Mouse (Mus musculus): ENCODE results near the gene Klf11. TPM values are rescaled to one million over a fixed set of nuclear protein-coding genes. Genes with fewer than 3 reads are reported as not detected.
"Not testable (repeated sequence)": the region's sequence is repeated elsewhere in the genome, so short reads cannot be mapped to it uniquely, and the experiment has no call there.

Klf11 gene
- polyA plus RNA-seq, 1 experiment from 2014 or later, result 9.2 TPM

DNA sequence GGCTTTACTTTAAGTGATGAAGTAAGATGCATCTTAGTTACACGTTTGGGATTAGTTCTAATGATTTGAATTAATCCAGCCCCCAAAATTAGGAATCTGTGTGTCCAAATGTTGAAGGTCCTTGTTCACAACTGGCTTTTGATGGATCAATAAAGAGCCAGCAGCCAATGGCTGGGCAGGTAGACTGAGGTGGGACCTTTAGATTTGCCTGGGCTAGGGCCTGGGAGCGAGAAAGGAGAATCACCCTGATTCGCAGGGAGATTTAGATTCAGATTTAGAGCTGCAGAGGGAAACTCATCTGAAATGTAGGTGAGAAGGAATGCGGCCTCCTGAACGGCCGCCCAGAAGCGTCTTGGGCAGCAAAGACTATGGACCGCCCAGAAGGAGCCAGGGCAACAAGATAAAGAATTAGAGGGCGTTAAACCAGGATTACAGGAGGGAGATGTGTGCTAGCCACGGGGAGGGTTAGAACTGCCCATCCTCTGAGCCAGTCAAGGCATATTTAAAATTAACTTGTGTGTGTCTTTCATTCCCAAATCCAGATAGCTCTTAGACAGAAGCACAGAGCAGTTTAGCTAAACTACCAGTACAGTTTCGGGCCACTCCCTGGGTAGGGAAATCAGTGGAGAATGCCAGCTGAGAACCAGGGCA is 35.7 kb downstream of the Klf11 start:
- Histone ChIP-seq H3K27me3 (replicated peaks) (peaks cover 53% of the 10 kb centered on the region), H3K4me3 (no peak overlapping the region), H3K9me3 (replicated peaks) (no peaks in the 10 kb centered on the region), H3K4me2 (0 out of 2 replicates have a peak overlapping the region, but pooled peaks have one; percentile 0), H3K9ac (no peak overlapping the region), H3K36me3 (no peaks in the 10 kb centered on the region), H3K27ac (peak overlapping the region; percentile 64), H3K4me1 (peaks cover 6% of the 10 kb centered on the region)
- 54% methylated on average over 11 of the region's 11 CpGs for WGBS (ENCODE audit: insufficient replicate concordance)
- ATAC-seq, result no peak

GRCm38 (mm10) chr12:24690351-24690750 is 39.3 kb downstream of the Klf11 start:
- peaks cover 19% of the 10 kb centered on the region for H3K27me3 ChIP-seq (replicated peaks)
- no peaks in the 10 kb centered on the region for H3K36me3 ChIP-seq
- no peak overlapping the region for H3K4me2 ChIP-seq
- ATAC-seq, result no peak
- H3K9me3 ChIP-seq (replicated peaks), result no peaks in the 10 kb centered on the region
- 72% methylated on average over 3 of the region's 3 CpGs for WGBS (ENCODE audit: insufficient replicate concordance)
- no peak overlapping the region for H3K4me3 ChIP-seq
- H3K9ac ChIP-seq, result no peak overlapping the region
- H3K27ac ChIP-seq, result no peak overlapping the region
- no peaks in the 10 kb centered on the region for H3K4me1 ChIP-seq

DNA sequence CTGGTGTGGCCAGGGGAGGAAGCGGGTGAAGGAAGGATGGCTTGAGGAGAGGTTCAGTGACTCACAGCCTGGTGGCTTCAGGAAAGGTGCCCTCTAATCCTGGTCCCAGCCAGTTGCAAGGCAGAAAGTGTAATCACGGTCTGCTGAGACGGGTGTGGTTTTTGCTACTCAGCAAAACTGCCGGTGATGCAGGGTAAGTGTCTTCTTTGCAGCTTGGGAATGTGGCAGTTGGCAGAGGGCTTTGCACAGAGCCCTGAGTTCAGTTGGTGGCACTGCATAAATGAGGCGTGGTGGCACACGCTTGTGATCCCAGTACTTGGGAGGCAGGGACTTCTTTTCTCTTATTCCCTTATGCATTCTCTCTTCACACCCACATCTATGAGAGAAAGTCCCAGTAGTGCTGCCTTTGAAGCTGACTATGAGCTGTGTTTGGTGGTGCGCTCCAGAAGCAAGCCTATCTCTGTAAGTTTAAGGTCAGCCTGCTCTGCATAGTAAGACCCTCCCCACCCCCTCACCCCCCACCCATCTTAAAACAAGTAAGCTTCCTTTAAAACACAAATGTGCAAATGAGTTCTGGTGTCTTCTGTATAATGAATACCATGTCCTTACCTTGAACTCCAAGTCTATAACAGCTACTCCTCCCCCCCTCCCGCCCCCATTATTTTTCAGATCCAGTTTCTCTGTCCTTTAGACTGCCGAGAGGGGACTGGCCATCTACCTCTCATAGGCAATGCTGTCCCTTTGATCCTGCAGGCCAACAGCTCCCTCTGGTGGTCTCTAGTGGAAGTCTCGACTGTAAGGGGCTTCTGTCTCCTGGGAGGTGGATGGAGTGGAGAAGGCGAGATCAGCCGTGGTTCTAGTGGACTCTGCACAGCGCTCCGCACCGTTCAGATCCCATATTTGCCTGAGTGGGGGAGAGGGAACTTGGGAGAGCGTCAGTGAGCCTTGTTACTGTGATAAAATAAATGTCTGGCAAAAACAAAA is 45.7 kb downstream of the Klf11 start:
- WGBS (ENCODE audit: insufficient replicate concordance), result 29% methylated on average over 16 of the region's 16 CpGs
- Histone ChIP-seq H3K9me3 (replicated peaks) (no peaks in the 10 kb centered on the region), H3K36me3 (no peaks in the 10 kb centered on the region), H3K4me2 (peak overlapping the region; percentile 15; the same call in 1 of the 2 replicates), H3K4me3 (no peak overlapping the region), H3K27ac (no peak overlapping the region), H3K9ac (no peak overlapping the region), H3K4me1 (peaks cover 4% of the 10 kb centered on the region; the same call in 1 of the 2 replicates), H3K27me3 (replicated peaks) (peaks cover 10% of the 10 kb centered on the region; the same call in 1 of the 2 replicates)
- peak; percentile 78 for ATAC-seq

DNA sequence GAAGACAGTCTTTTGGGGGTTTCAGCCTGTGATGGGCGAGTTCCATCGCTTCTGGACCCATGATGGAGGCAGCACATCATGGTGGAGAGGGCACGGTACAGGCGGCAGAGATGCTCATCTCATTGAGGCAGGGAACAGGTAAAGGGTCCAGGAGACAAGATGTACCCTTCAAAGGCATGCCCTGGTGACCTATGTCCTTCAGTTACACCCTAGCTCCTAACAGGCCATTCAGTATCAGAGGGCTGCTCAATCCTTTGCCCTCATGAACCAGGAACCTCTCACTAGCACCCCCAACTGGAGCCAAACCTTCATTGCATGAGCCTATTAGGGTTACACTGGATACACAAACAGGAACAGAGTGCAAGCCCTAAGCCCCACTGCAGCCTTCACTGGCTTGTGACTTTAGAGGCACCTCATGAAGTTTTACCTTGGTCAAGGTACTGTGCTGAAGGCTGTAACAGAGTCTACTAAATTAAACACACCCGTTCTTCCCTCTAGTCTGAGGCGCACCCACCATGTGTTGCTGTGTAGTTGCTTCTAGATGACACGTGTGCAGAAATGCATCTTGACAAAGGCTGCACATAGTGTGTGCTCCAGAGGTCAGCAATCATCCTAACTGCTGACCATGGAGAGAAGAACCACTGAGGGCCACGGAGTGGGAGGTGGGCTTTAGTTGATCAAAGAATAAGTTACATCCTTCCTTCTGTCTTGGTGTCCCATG is 46.6 kb downstream of the Klf11 start:
- Histone ChIP-seq H3K9ac (no peak overlapping the region), H3K9me3 (replicated peaks) (no peaks in the 10 kb centered on the region), H3K4me3 (no peak overlapping the region), H3K4me1 (peaks cover 9% of the 10 kb centered on the region), H3K27me3 (replicated peaks) (peaks cover 10% of the 10 kb centered on the region; the same call in 1 of the 2 replicates), H3K27ac (no peak overlapping the region), H3K4me2 (peak overlapping the region; percentile 15; the same call in 1 of the 2 replicates), H3K36me3 (no peaks in the 10 kb centered on the region)
- ATAC-seq, result peak; percentile 62
- 51% methylated on average over 8 of the region's 8 CpGs for WGBS (ENCODE audit: insufficient replicate concordance)

DNA sequence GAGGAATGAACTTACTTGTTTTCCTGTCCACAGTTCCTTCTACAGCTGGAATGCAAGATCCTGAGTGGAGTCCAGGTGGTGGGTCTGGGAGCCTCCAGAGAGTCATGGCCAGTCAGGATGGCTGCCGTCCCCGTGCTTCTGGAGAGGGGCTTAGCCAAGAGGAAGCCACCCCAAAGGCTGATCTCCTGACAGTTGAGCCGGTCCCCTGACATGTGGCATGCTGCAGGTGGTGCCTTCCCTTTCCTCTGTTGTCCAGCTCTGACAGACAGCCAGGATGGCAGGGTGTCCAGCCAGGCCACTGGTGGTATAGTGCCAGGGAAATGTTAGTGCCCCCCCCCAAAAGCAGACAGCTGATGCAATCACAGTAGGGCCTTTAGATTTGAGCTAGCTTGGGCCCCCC is 47.4 kb downstream of the Klf11 start:
- H3K4me3 ChIP-seq, result no peak overlapping the region
- 61% methylated on average over 3 of the region's 3 CpGs for WGBS (ENCODE audit: insufficient replicate concordance)
- no peak overlapping the region for H3K4me2 ChIP-seq
- peaks cover 18% of the 10 kb centered on the region for H3K4me1 ChIP-seq
- no peak for ATAC-seq
- no peak overlapping the region for H3K9ac ChIP-seq
- no peak overlapping the region for H3K27ac ChIP-seq
- peaks cover 10% of the 10 kb centered on the region; the same call in 1 of the 2 replicates for H3K27me3 ChIP-seq (replicated peaks)
- no peaks in the 10 kb centered on the region for H3K9me3 ChIP-seq (replicated peaks)
- H3K36me3 ChIP-seq, result no peaks in the 10 kb centered on the region

DNA sequence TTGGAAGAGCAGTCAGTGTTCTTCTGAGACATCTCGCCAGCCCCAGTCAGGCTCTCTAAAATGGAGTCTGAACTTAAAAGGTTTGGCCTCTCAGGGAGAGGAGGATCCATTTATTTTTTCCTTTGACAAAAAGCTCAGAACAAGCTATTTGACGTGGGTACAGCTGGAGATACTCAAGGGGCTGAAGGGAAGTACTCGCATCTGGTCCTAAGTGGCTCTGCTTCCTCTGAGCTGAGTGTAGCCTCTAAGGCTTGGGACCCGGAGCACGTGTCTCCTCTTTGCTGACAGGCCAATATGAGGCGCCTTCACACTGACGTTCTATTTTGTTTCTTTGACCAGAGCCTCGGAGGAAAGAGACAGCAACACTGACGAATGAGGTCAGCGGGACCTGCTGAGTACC is 48.5 kb downstream of the Klf11 start:
- 68% methylated on average over 10 of the region's 10 CpGs for WGBS (ENCODE audit: insufficient replicate concordance)
- no peak for ATAC-seq
- H3K27ac ChIP-seq, result no peak overlapping the region
- no peak overlapping the region for H3K4me3 ChIP-seq
- H3K9ac ChIP-seq, result no peak overlapping the region
- H3K9me3 ChIP-seq (replicated peaks), result no peaks in the 10 kb centered on the region
- H3K4me2 ChIP-seq, result no peak overlapping the region
- peaks cover 10% of the 10 kb centered on the region; the same call in 1 of the 2 replicates for H3K27me3 ChIP-seq (replicated peaks)
- H3K36me3 ChIP-seq, result no peaks in the 10 kb centered on the region
- H3K4me1 ChIP-seq, result peaks cover 28% of the 10 kb centered on the region

DNA sequence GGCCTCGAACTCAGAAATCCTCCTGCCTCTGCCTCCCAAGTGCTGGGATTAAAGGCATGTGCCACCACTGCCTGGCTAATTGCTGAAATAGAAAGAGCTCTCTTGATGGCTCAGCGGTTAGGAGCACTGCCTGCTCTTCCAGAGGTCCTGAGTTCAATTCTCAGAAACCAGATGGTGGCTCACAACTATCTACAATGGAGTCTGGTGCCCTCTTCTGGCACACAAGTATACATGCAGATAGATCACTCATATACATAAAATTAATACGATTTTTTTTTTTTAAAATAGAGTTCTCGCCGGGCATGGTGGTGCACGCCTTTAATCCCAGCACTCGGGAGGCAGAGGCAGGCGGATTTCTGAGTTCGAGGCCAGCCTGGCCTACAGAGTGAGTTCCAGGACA is 50.5 kb downstream of the Klf11 start:
- H3K4me2 ChIP-seq; H3K27ac ChIP-seq; H3K9ac ChIP-seq; H3K9me3 ChIP-seq (replicated peaks); ATAC-seq; H3K36me3 ChIP-seq; H3K27me3 ChIP-seq (replicated peaks); H3K4me3 ChIP-seq: not testable (repeated sequence)
- 71% methylated on average over 9 of the region's 9 CpGs for WGBS (ENCODE audit: insufficient replicate concordance)
- peaks cover 48% of the 10 kb centered on the region for H3K4me1 ChIP-seq

GRCm38 (mm10) chr12:24703013-24703412 is 51.9 kb downstream of the Klf11 start:
- H3K4me2 ChIP-seq, result peak overlapping the region; percentile 34
- peak overlapping the region; percentile 50 for H3K9ac ChIP-seq
- no peak overlapping the region for H3K4me3 ChIP-seq
- no peaks in the 10 kb centered on the region for H3K36me3 ChIP-seq
- H3K9me3 ChIP-seq (replicated peaks), result no peaks in the 10 kb centered on the region
- H3K4me1 ChIP-seq, result peaks cover 55% of the 10 kb centered on the region
- 59% methylated on average over 3 of the region's 3 CpGs for WGBS (ENCODE audit: insufficient replicate concordance)
- ATAC-seq, result peak; percentile 80
- peak overlapping the region; percentile 81 for H3K27ac ChIP-seq
- H3K27me3 ChIP-seq (replicated peaks), result 0 out of 2 replicates have a peak, but pooled peaks cover 7% of the 10 kb centered on the region

- H3K27ac ChIP-seq, result peak overlapping the region; percentile 87
- ATAC-seq, result no peak
- H3K27me3 ChIP-seq (replicated peaks), result no peaks in the 10 kb centered on the region
- H3K4me2 ChIP-seq, result peak overlapping the region; percentile 85
- no peaks in the 10 kb centered on the region for H3K9me3 ChIP-seq (replicated peaks)
- H3K4me1 ChIP-seq, result peaks cover 70% of the 10 kb centered on the region
- peaks cover 20% of the 10 kb centered on the region for H3K36me3 ChIP-seq
- peak overlapping the region; percentile 84 for H3K9ac ChIP-seq
- H3K4me3 ChIP-seq, result peak overlapping the region; percentile 77
- 70% methylated on average over 15 of the region's 15 CpGs for WGBS (ENCODE audit: insufficient replicate concordance)
These were observed 54.6 kb downstream of the Klf11 start for GRCm38 (mm10) chr12:24705502-24706263.

DNA sequence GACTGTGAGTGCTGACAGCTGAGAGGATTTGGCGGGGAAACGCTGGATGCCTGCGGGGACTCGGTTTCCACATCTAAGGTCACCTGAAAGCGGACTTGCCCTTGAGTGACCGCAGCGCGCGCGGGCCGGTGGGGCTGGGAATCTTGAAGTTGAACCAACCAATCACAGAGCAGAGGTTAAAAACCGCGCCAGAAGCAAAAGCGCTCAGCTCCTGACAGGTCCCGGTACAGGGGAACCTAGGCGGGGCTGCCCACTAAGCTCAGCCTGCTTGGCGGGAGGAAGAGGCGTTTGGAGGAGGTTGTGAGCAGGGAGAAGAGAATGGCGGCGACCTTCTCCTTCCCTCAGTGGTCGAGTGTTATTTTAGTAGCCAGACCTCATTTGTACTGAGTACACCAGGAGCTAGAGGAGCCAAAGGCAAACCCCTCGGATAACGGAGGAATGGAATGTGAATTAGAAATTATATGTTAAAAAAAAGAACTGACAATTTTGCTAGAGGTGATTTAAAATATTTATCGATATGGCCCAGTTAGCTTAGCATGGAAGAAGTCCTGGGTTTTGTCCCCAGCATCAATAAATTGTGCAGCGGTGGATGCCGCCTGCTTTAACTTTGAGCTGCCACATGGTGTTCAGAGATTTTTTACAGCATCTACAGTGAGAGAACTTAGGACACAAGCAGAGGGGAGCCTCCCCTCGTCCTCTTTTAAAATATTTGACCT is 55.8 kb downstream of the Klf11 start:
- no peaks in the 10 kb centered on the region for H3K9me3 ChIP-seq (replicated peaks)
- peak overlapping the region; percentile 77 for H3K4me3 ChIP-seq
- peak overlapping the region; percentile 84 for H3K9ac ChIP-seq
- peak overlapping the region; percentile 87 for H3K27ac ChIP-seq
- peaks cover 79% of the 10 kb centered on the region for H3K4me1 ChIP-seq
- peak; percentile 66 for ATAC-seq
- H3K36me3 ChIP-seq, result peaks cover 32% of the 10 kb centered on the region
- H3K27me3 ChIP-seq (replicated peaks), result no peaks in the 10 kb centered on the region
- under 1% methylated on average over 27 of the region's 27 CpGs for WGBS (ENCODE audit: insufficient replicate concordance)
- H3K4me2 ChIP-seq, result peak overlapping the region; percentile 85

DNA sequence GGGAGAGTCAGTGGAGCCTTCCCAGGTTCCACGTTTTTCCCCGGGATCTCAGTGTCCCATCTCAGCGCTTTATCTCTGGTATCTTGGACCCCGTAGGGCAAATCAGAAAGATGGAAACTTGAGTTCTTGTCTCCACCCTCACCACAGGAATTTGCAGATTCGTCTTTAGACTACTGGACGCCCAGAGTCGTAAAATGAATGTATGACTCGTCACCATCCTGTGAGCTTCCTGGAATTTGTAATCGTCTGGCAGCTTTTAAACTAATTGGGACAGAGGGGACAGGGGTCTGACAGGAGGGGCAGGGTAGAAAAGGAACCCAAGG is 56.4 kb downstream of the Klf11 start:
- no peaks in the 10 kb centered on the region for H3K9me3 ChIP-seq (replicated peaks)
- 0% methylated on average over 9 of the region's 9 CpGs for WGBS (ENCODE audit: insufficient replicate concordance)
- peak overlapping the region; percentile 85 for H3K4me2 ChIP-seq
- peaks cover 80% of the 10 kb centered on the region for H3K4me1 ChIP-seq
- ATAC-seq, result no peak
- peaks cover 37% of the 10 kb centered on the region for H3K36me3 ChIP-seq
- peak overlapping the region; percentile 87 for H3K27ac ChIP-seq
- peak overlapping the region; percentile 84 for H3K9ac ChIP-seq
- peak overlapping the region; percentile 77 for H3K4me3 ChIP-seq
- H3K27me3 ChIP-seq (replicated peaks), result no peaks in the 10 kb centered on the region
